Mouse (Mus musculus) embryonic facial prominence, embryonic 15.5 days (tissue): ENCODE data around the gene Synm. TPM values are rescaled to one million over a fixed set of nuclear protein-coding genes. Genes with fewer than 3 reads are reported as not detected.

Source experiments
- ATAC-seq: fragments of 200-750 bp; cut with Nextera tagmentation; 2 replicates; pipeline ENCODE4 v1.8.0; 2017; ENCODE audit warnings: low read depth, moderate TSS enrichment; ENCODE audit not compliant: insufficient number of reproducible peaks, low FRiP score, low TSS enrichment
- H3K27ac ChIP-seq: fragments of 300-500 bp; sonication (generic); replicated peaks from 2 replicates; pipeline ENCODE4 v1.5.1; 2015; ENCODE audit warnings: mild to moderate bottlenecking, inconsistent platforms
- H3K27me3 ChIP-seq: fragments of 300-500 bp; sonication (generic); 2 replicates; pipeline ENCODE4 v1.6.1; 2015; ENCODE audit warnings: inconsistent platforms
- H3K36me3 ChIP-seq: fragments of 300-500 bp; sonication (generic); 2 replicates; pipeline ENCODE4 v1.6.1; 2015; ENCODE audit warnings: mild to moderate bottlenecking, inconsistent platforms
- H3K4me1 ChIP-seq: fragments of 300-500 bp; sonication (generic); 2 replicates; pipeline ENCODE4 v1.6.1; 2015; ENCODE audit warnings: inconsistent platforms
- H3K4me2 ChIP-seq: fragments of 300-500 bp; sonication (generic); replicated peaks from 2 replicates; pipeline ENCODE4 v1.6.1; 2015; ENCODE audit warnings: mild to moderate bottlenecking, inconsistent platforms
- H3K4me3 ChIP-seq: fragments of 300-500 bp; sonication (generic); replicated peaks from 2 replicates; pipeline ENCODE4 v1.5.1; 2015; ENCODE audit warnings: mild to moderate bottlenecking, inconsistent platforms
- H3K9ac ChIP-seq: fragments of 300-500 bp; sonication (generic); 2 replicates; pipeline ENCODE4 v1.6.1; 2015; ENCODE audit warnings: inconsistent platforms
- H3K9me3 ChIP-seq: fragments of 300-500 bp; sonication (generic); replicated peaks from 2 replicates; pipeline ENCODE4 v1.6.1; 2016; ENCODE audit warnings: inconsistent platforms
- WGBS: fragments of 180-500 bp; shearing (Covaris S2); methylation state at CpG from one replicate; pipeline ENCODE4 v1.1.7; 2015; 5-methylcytosine and 5-hydroxymethylcytosine counted together
- polyA plus RNA-seq: library from polyadenylated mRNA; unstranded; fragments of >200 nt; fragmentation: Nextera tagmentation; extraction: Ambion mirVana; gene quantifications from 2 replicates; pipeline ENCODE4 v1.2.1, GENCODE M21; 2015

The Synm gene
- polyA plus RNA-seq, 1 experiment from 2014 or later: 1.1 TPM

- H3K4me3 ChIP-seq: no peak overlapping the region
- H3K36me3 ChIP-seq: peaks cover 17% of the 10 kb centered on the region
- H3K4me2 ChIP-seq: no peak overlapping the region
- H3K9me3 ChIP-seq: no peaks in the 10 kb centered on the region
- no peaks in the 10 kb centered on the region for H3K27me3 ChIP-seq
- H3K9ac ChIP-seq: no peak overlapping the region
- no peak for ATAC-seq
- WGBS: 67% methylated on average over 2 of the region's 2 CpGs
- H3K4me1 ChIP-seq: no peaks in the 10 kb centered on the region
- no peak overlapping the region for H3K27ac ChIP-seq
Measured at GRCm38 (mm10) chr7:67722163-67722562, 37.4 kb downstream of the Synm start.

GRCm38 (mm10) chr7:67718804-67719203, 40.7 kb downstream of the Synm start:
- WGBS: 61% methylated on average over 8 of the region's 8 CpGs
- no peak overlapping the region for H3K4me2 ChIP-seq
- no peak for ATAC-seq
- no peak overlapping the region for H3K4me3 ChIP-seq
- peaks cover 11% of the 10 kb centered on the region for H3K36me3 ChIP-seq
- H3K4me1 ChIP-seq: peaks cover 18% of the 10 kb centered on the region
- H3K27me3 ChIP-seq: no peaks in the 10 kb centered on the region
- no peak overlapping the region for H3K27ac ChIP-seq
- no peaks in the 10 kb centered on the region for H3K9me3 ChIP-seq
- no peak overlapping the region for H3K9ac ChIP-seq

GRCm38 (mm10) chr7:67717520-67717919, 42.0 kb downstream of the Synm start:
- H3K27ac ChIP-seq: no peak overlapping the region
- WGBS: 91% methylated on average over 3 of the region's 3 CpGs
- ATAC-seq: no peak
- H3K4me1 ChIP-seq: peaks cover 18% of the 10 kb centered on the region
- no peaks in the 10 kb centered on the region for H3K27me3 ChIP-seq
- H3K36me3 ChIP-seq: peaks cover 19% of the 10 kb centered on the region
- no peak overlapping the region for H3K9ac ChIP-seq
- no peaks in the 10 kb centered on the region for H3K9me3 ChIP-seq
- no peak overlapping the region for H3K4me3 ChIP-seq
- H3K4me2 ChIP-seq: no peak overlapping the region

- 83% methylated on average over 10 of the region's 10 CpGs for WGBS
- H3K9me3 ChIP-seq: no peaks in the 10 kb centered on the region
- H3K4me3 ChIP-seq: no peak overlapping the region
- H3K4me1 ChIP-seq: peaks cover 18% of the 10 kb centered on the region
- H3K36me3 ChIP-seq: peaks cover 23% of the 10 kb centered on the region
- no peaks in the 10 kb centered on the region for H3K27me3 ChIP-seq
- ATAC-seq: no peak
- no peak overlapping the region for H3K4me2 ChIP-seq
- no peak overlapping the region for H3K27ac ChIP-seq
- H3K9ac ChIP-seq: no peak overlapping the region
Measured at GRCm38 (mm10) chr7:67716925-67717324, 42.6 kb downstream of the Synm start.

- Histone ChIP-seq H3K27ac (no peak overlapping the region), H3K4me2 (no peak overlapping the region), H3K9ac (no peak overlapping the region), H3K4me1 (peaks cover 18% of the 10 kb centered on the region), H3K4me3 (no peak overlapping the region), H3K36me3 (peaks cover 29% of the 10 kb centered on the region), H3K9me3 (no peaks in the 10 kb centered on the region), H3K27me3 (no peaks in the 10 kb centered on the region)
- peak; percentile 63 for ATAC-seq
- 71% methylated on average over 11 of the region's 11 CpGs for WGBS
Measured at GRCm38 (mm10) chr7:67716213-67716878, 43.2 kb downstream of the Synm start.

GRCm38 (mm10) chr7:67715176-67715575, 44.4 kb downstream of the Synm start:
- no peak for ATAC-seq
- Histone ChIP-seq H3K9me3 (no peaks in the 10 kb centered on the region), H3K27me3 (no peaks in the 10 kb centered on the region), H3K27ac (no peak overlapping the region; the same call in 1 of the 2 replicates), H3K36me3 (peaks cover 39% of the 10 kb centered on the region), H3K9ac (no peak overlapping the region), H3K4me2 (no peak overlapping the region), H3K4me3 (no peak overlapping the region), H3K4me1 (peaks cover 18% of the 10 kb centered on the region)
- WGBS: 51% methylated on average over 7 of the region's 7 CpGs

- Histone ChIP-seq H3K4me1 (peaks cover 18% of the 10 kb centered on the region), H3K27ac (no peak overlapping the region), H3K36me3 (peaks cover 48% of the 10 kb centered on the region), H3K9ac (no peak overlapping the region), H3K27me3 (no peaks in the 10 kb centered on the region), H3K4me2 (no peak overlapping the region), H3K4me3 (no peak overlapping the region), H3K9me3 (no peaks in the 10 kb centered on the region)
- 49% methylated on average over 19 of the region's 19 CpGs for WGBS
- no peak for ATAC-seq
Measured at GRCm38 (mm10) chr7:67713820-67714510, 45.6 kb downstream of the Synm start.

GRCm38 (mm10) chr7:67710216-67710615, 49.3 kb downstream of the Synm start:
- WGBS: 86% methylated on average over 7 of the region's 7 CpGs
- Histone ChIP-seq H3K36me3 (peaks cover 37% of the 10 kb centered on the region), H3K27ac (no peak overlapping the region)

GRCm38 (mm10) chr7:67708160-67708559, 51.4 kb downstream of the Synm start:
- Histone ChIP-seq H3K9ac (no peak overlapping the region), H3K36me3 (peaks cover 36% of the 10 kb centered on the region), H3K27me3 (no peaks in the 10 kb centered on the region), H3K4me3 (no peak overlapping the region), H3K27ac (no peak overlapping the region), H3K4me2 (no peak overlapping the region), H3K9me3 (no peaks in the 10 kb centered on the region), H3K4me1 (no peaks in the 10 kb centered on the region)
- WGBS: 72% methylated on average over 6 of the region's 6 CpGs
- no peak for ATAC-seq

More at GRCm38 (mm10) chr7:67710216-67710615, 49.3 kb downstream of the Synm start:
- no peak overlapping the region for H3K4me2 ChIP-seq
- H3K4me1 ChIP-seq: peaks cover 13% of the 10 kb centered on the region
- H3K9ac ChIP-seq: no peak overlapping the region
- H3K27me3 ChIP-seq: no peaks in the 10 kb centered on the region
- no peak for ATAC-seq
- H3K4me3 ChIP-seq: no peak overlapping the region
- H3K9me3 ChIP-seq: no peaks in the 10 kb centered on the region

GRCm38 (mm10) chr7:67701252-67701914, 58.2 kb downstream of the Synm start:
- Histone ChIP-seq H3K4me2 (no peak overlapping the region), H3K4me1 (no peaks in the 10 kb centered on the region), H3K27ac (no peak overlapping the region), H3K9ac (no peak overlapping the region), H3K27me3 (no peaks in the 10 kb centered on the region), H3K36me3 (peaks cover 8% of the 10 kb centered on the region; the same call in 1 of the 2 replicates), H3K4me3 (no peak overlapping the region), H3K9me3 (no peaks in the 10 kb centered on the region)
- no peak for ATAC-seq
- 73% methylated on average over 17 of the region's 17 CpGs for WGBS

GRCm38 (mm10) chr7:67700846-67701245, 58.7 kb downstream of the Synm start:
- H3K4me3 ChIP-seq: no peak overlapping the region
- H3K27me3 ChIP-seq: no peaks in the 10 kb centered on the region
- peaks cover 8% of the 10 kb centered on the region; the same call in 1 of the 2 replicates for H3K36me3 ChIP-seq
- no peak overlapping the region for H3K4me2 ChIP-seq
- no peaks in the 10 kb centered on the region for H3K9me3 ChIP-seq
- no peaks in the 10 kb centered on the region for H3K4me1 ChIP-seq
- H3K9ac ChIP-seq: no peak overlapping the region
- H3K27ac ChIP-seq: no peak overlapping the region
- ATAC-seq: no peak
